Mouse (Mus musculus): ENCODE measurements around the gene Cldn10. TPM values are rescaled to one million over a fixed set of nuclear protein-coding genes. Genes with fewer than 3 reads are reported as not detected.

Cldn10 gene
- polyA plus RNA-seq, 1 experiment = 1.3 TPM

GRCm38 (mm10) chr14:118880696-118881095, 93.0 kb downstream of the Cldn10 start:
- 88% methylated on average over 10 of the region's 10 CpGs for WGBS
- no peaks in the 10 kb centered on the region; the same call in 1 of the 2 replicates for H3K4me1 ChIP-seq (ENCODE audit: control insufficient read depth, insufficient read depth, low read length)
- no peak for TF ChIP-seq POLR2A (IDR thresholded peaks at IDR 0.05; ENCODE audit: borderline replicate concordance, control insufficient read depth, low read depth, low read length)
- TF ChIP-seq CTCF (IDR thresholded peaks at IDR 0.05; ENCODE audit: control insufficient read depth, insufficient read depth, low read length) = no peak
- no peak overlapping the region for H3K27ac ChIP-seq (ENCODE audit: control insufficient read depth, insufficient read depth, low read depth, low read length, poor library complexity)
- H3K4me3 ChIP-seq (replicated peaks; ENCODE audit: control insufficient read depth, low read depth, low read length) = no peak overlapping the region

- TF ChIP-seq CTCF (IDR thresholded peaks at IDR 0.05; ENCODE audit: control insufficient read depth, insufficient read depth, low read length) (no peak), POLR2A (IDR thresholded peaks at IDR 0.05; ENCODE audit: borderline replicate concordance, control insufficient read depth, low read depth, low read length) (no peak)
- Histone ChIP-seq H3K27ac (ENCODE audit: control insufficient read depth, insufficient read depth, low read depth, low read length, poor library complexity) (no peak overlapping the region), H3K4me3 (replicated peaks; ENCODE audit: control insufficient read depth, low read depth, low read length) (no peak overlapping the region), H3K4me1 (ENCODE audit: control insufficient read depth, insufficient read depth, low read length) (no peaks in the 10 kb centered on the region; the same call in 1 of the 2 replicates)
- WGBS = 64% methylated on average over 18 of the region's 18 CpGs
Observed at GRCm38 (mm10) chr14:118883344-118884249, 95.9 kb downstream of the Cldn10 start.

GRCm38 (mm10) chr14:118884250-118884556, 96.5 kb downstream of the Cldn10 start:
- no peaks in the 10 kb centered on the region; the same call in 1 of the 2 replicates for H3K4me1 ChIP-seq (ENCODE audit: control insufficient read depth, insufficient read depth, low read length)
- no peak overlapping the region for H3K27ac ChIP-seq (ENCODE audit: control insufficient read depth, insufficient read depth, low read depth, low read length, poor library complexity)
- WGBS = 59% methylated on average over 7 of the region's 7 CpGs
- H3K4me3 ChIP-seq (replicated peaks; ENCODE audit: control insufficient read depth, low read depth, low read length) = no peak overlapping the region
- TF ChIP-seq POLR2A (IDR thresholded peaks at IDR 0.05; ENCODE audit: borderline replicate concordance, control insufficient read depth, low read depth, low read length) (no peak), CTCF (IDR thresholded peaks at IDR 0.05; ENCODE audit: control insufficient read depth, insufficient read depth, low read length) (no peak)

- Histone ChIP-seq H3K27ac (ENCODE audit: control insufficient read depth, insufficient read depth, low read depth, low read length, poor library complexity) (no peak overlapping the region), H3K4me3 (replicated peaks; ENCODE audit: control insufficient read depth, low read depth, low read length) (no peak overlapping the region), H3K4me1 (ENCODE audit: control insufficient read depth, insufficient read depth, low read length) (no peaks in the 10 kb centered on the region)
- TF ChIP-seq POLR2A (IDR thresholded peaks at IDR 0.05; ENCODE audit: borderline replicate concordance, control insufficient read depth, low read depth, low read length) = no peak
- TF ChIP-seq CTCF (IDR thresholded peaks at IDR 0.05; ENCODE audit: control insufficient read depth, insufficient read depth, low read length) = no peak
- 81% methylated on average over 4 of the region's 4 CpGs for WGBS
Observed at GRCm38 (mm10) chr14:118890101-118890500, 102.4 kb downstream of the Cldn10 start.

- TF ChIP-seq CTCF (IDR thresholded peaks at IDR 0.05; ENCODE audit: control insufficient read depth, insufficient read depth, low read length) (no peak), POLR2A (IDR thresholded peaks at IDR 0.05; ENCODE audit: borderline replicate concordance, control insufficient read depth, low read depth, low read length) (no peak)
- 79% methylated on average over 7 of the region's 7 CpGs for WGBS
- Histone ChIP-seq H3K27ac (ENCODE audit: control insufficient read depth, insufficient read depth, low read depth, low read length, poor library complexity) (no peak overlapping the region), H3K4me3 (replicated peaks; ENCODE audit: control insufficient read depth, low read depth, low read length) (no peak overlapping the region), H3K4me1 (ENCODE audit: control insufficient read depth, insufficient read depth, low read length) (no peaks in the 10 kb centered on the region)
Observed at GRCm38 (mm10) chr14:118895228-118895627, 107.5 kb downstream of the Cldn10 start.

GRCm38 (mm10) chr14:118895655-118896054, 107.9 kb downstream of the Cldn10 start:
- TF ChIP-seq CTCF (IDR thresholded peaks at IDR 0.05; ENCODE audit: control insufficient read depth, insufficient read depth, low read length) (no peak), POLR2A (IDR thresholded peaks at IDR 0.05; ENCODE audit: borderline replicate concordance, control insufficient read depth, low read depth, low read length) (no peak)
- WGBS = 61% methylated on average over 10 of the region's 10 CpGs
- Histone ChIP-seq H3K27ac (ENCODE audit: control insufficient read depth, insufficient read depth, low read depth, low read length, poor library complexity) (no peak overlapping the region), H3K4me3 (replicated peaks; ENCODE audit: control insufficient read depth, low read depth, low read length) (no peak overlapping the region), H3K4me1 (ENCODE audit: control insufficient read depth, insufficient read depth, low read length) (no peaks in the 10 kb centered on the region)

GRCm38 (mm10) chr14:118899940-118900339, 112.2 kb downstream of the Cldn10 start:
- no peaks in the 10 kb centered on the region for H3K4me1 ChIP-seq (ENCODE audit: control insufficient read depth, insufficient read depth, low read length)
- TF ChIP-seq CTCF (IDR thresholded peaks at IDR 0.05; ENCODE audit: control insufficient read depth, insufficient read depth, low read length) (0 out of 2 replicates have a peak, but pooled peaks have one; percentile 11), POLR2A (IDR thresholded peaks at IDR 0.05; ENCODE audit: borderline replicate concordance, control insufficient read depth, low read depth, low read length) (no peak)
- H3K27ac ChIP-seq (ENCODE audit: control insufficient read depth, insufficient read depth, low read depth, low read length, poor library complexity) = no peak overlapping the region
- WGBS = 74% methylated on average over 11 of the region's 11 CpGs
- no peak overlapping the region for H3K4me3 ChIP-seq (replicated peaks; ENCODE audit: control insufficient read depth, low read depth, low read length)

GRCm38 (mm10) chr14:118900911-118901310, 113.2 kb downstream of the Cldn10 start:
- 95% methylated on average over 1 of the region's 1 CpGs for WGBS
- TF ChIP-seq POLR2A (IDR thresholded peaks at IDR 0.05; ENCODE audit: borderline replicate concordance, control insufficient read depth, low read depth, low read length) (no peak), CTCF (IDR thresholded peaks at IDR 0.05; ENCODE audit: control insufficient read depth, insufficient read depth, low read length) (no peak)
- Histone ChIP-seq H3K4me3 (replicated peaks; ENCODE audit: control insufficient read depth, low read depth, low read length) (no peak overlapping the region), H3K27ac (ENCODE audit: control insufficient read depth, insufficient read depth, low read depth, low read length, poor library complexity) (no peak overlapping the region), H3K4me1 (ENCODE audit: control insufficient read depth, insufficient read depth, low read length) (no peaks in the 10 kb centered on the region)
